Mouse (Mus musculus) forebrain, embryonic 12.5 days (tissue): ENCODE results near the gene Galns. TPM values are rescaled to one million over a fixed set of nuclear protein-coding genes. Genes with fewer than 3 reads are reported as not detected.

Experiments
- ATAC-seq: fragments of 200-750 bp; cut with Nextera tagmentation; 2 replicates; pipeline ENCODE4 v1.8.0; 2017; ENCODE audit warnings: moderate TSS enrichment; ENCODE audit not compliant: low FRiP score
- H3K27ac ChIP-seq: fragments of 300-500 bp; sonication (generic); 2 replicates; pipeline ENCODE4 v1.5.1; 2016; ENCODE audit warnings: mild to moderate bottlenecking
- H3K27me3 ChIP-seq: fragments of 300-500 bp; sonication (generic); 2 replicates; pipeline ENCODE4 v1.6.1; 2016; ENCODE audit warnings: mild to moderate bottlenecking
- H3K36me3 ChIP-seq: fragments of 300-500 bp; sonication (generic); replicated peaks from 2 replicates; pipeline ENCODE4 v1.6.1; 2016; ENCODE audit warnings: mild to moderate bottlenecking
- H3K4me1 ChIP-seq: fragments of 300-500 bp; sonication (generic); 2 replicates; pipeline ENCODE4 v1.6.1; 2016
- H3K4me2 ChIP-seq: fragments of 300-500 bp; sonication (generic); 2 replicates; pipeline ENCODE4 v1.6.1; 2016; ENCODE audit warnings: mild to moderate bottlenecking, moderate library complexity
- H3K4me3 ChIP-seq: fragments of 300-500 bp; sonication (generic); replicated peaks from 2 replicates; pipeline ENCODE4 v1.5.1; 2016; ENCODE audit warnings: mild to moderate bottlenecking
- H3K9ac ChIP-seq: fragments of 300-500 bp; sonication (generic); 2 replicates; pipeline ENCODE4 v1.6.1; 2016; ENCODE audit warnings: mild to moderate bottlenecking
- H3K9me3 ChIP-seq: fragments of 300-500 bp; sonication (generic); 2 replicates; pipeline ENCODE4 v1.6.1; 2016
- WGBS: fragments of 180-500 bp; shearing (Covaris S2); methylation state at CpG from one replicate; pipeline ENCODE4 v1.1.7; 2016; 5-methylcytosine and 5-hydroxymethylcytosine counted together
- microRNA-seq: library from miRNA; unstranded; fragments of <30 nt; microRNA quantifications from one replicate; pipeline ENCODE4, GENCODE M21; 2017
- polyA plus RNA-seq: library from polyadenylated mRNA; unstranded; fragments of >200 nt; fragmentation: Nextera tagmentation; extraction: Ambion mirVana; gene quantifications from 2 replicates; pipeline ENCODE4 v1.2.1, GENCODE M21; 2016

Gene Galns
- polyA plus RNA-seq, 1 experiment from 2014 or later = 4.2 TPM

GRCm38 (mm10) chr8:122546066-122546755 lies 65.1 kb downstream of the Galns start:
- no peak overlapping the region for H3K4me2 ChIP-seq
- no peak overlapping the region for H3K9ac ChIP-seq
- no peaks in the 10 kb centered on the region for H3K36me3 ChIP-seq
- peaks cover 31% of the 10 kb centered on the region for H3K27me3 ChIP-seq
- H3K4me1 ChIP-seq = peaks cover 12% of the 10 kb centered on the region
- no peak overlapping the region for H3K4me3 ChIP-seq
- H3K9me3 ChIP-seq = no peaks in the 10 kb centered on the region
- no peak for ATAC-seq
- H3K27ac ChIP-seq = no peak overlapping the region
- 86% methylated on average over 6 of the region's 7 CpGs for WGBS

GRCm38 (mm10) chr8:122544138-122544537 lies 67.1 kb downstream of the Galns start:
- peaks cover 3% of the 10 kb centered on the region; the same call in 1 of the 2 replicates for H3K4me1 ChIP-seq
- no peak overlapping the region for H3K27ac ChIP-seq
- ATAC-seq = no peak
- H3K9ac ChIP-seq = no peak overlapping the region
- H3K36me3 ChIP-seq = no peaks in the 10 kb centered on the region
- H3K27me3 ChIP-seq = peaks cover 10% of the 10 kb centered on the region
- WGBS = 92% methylated on average over 8 of the region's 8 CpGs
- H3K4me2 ChIP-seq = no peak overlapping the region
- H3K4me3 ChIP-seq = no peak overlapping the region
- H3K9me3 ChIP-seq = no peaks in the 10 kb centered on the region

DNA sequence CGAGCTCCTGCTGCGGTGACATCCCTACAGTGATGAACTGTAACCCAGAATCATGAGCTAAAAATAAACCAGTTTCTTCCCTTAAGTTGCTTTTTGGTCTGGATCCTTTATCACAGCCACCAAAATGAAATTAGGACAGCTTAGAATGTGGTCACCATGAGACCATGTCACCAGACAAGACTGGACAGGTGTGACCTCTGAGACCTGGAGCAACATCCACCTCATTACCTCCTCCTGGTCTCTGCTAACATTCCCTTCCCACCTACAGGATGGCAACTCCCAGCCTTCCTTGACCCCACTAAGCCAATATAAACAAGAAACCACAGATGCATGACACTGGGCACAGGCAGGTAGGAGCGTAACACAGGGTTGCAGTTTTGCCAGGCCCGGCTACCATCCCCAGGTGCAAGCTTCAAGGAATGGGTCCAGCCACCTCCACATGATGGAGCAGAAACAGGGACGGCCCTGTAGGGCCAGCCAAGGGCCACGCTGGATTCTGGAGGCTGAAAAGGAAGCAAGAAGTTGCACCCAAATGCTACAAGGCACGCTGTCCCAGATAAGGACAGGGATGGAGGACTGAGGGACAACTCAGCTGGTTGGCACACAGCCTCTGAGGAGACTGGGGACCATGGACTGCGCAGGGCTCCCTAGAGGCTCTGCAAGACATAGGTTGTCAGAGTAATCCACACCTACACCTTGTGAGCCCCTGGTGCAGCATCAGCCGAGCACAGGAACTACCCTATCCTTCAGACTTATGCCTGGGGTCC lies 72.8 kb downstream of the Galns start:
- H3K4me3 ChIP-seq = no peak overlapping the region
- no peak overlapping the region for H3K9ac ChIP-seq
- no peak for ATAC-seq
- H3K4me1 ChIP-seq = peaks cover 8% of the 10 kb centered on the region; the same call in 1 of the 2 replicates
- no peaks in the 10 kb centered on the region for H3K27me3 ChIP-seq
- no peaks in the 10 kb centered on the region for H3K36me3 ChIP-seq
- H3K4me2 ChIP-seq = no peak overlapping the region
- WGBS = 86% methylated on average over 9 of the region's 9 CpGs
- H3K27ac ChIP-seq = no peak overlapping the region
- no peaks in the 10 kb centered on the region for H3K9me3 ChIP-seq

GRCm38 (mm10) chr8:122537812-122538211 lies 73.5 kb downstream of the Galns start:
- WGBS = 87% methylated on average over 2 of the region's 2 CpGs
- Histone ChIP-seq H3K27ac (no peak overlapping the region), H3K9ac (no peak overlapping the region), H3K4me3 (no peak overlapping the region), H3K36me3 (no peaks in the 10 kb centered on the region), H3K4me2 (no peak overlapping the region), H3K27me3 (no peaks in the 10 kb centered on the region), H3K9me3 (no peaks in the 10 kb centered on the region), H3K4me1 (peaks cover 8% of the 10 kb centered on the region; the same call in 1 of the 2 replicates)
- no peak for ATAC-seq

- no peak overlapping the region for H3K9ac ChIP-seq
- WGBS = 70% methylated on average over 6 of the region's 6 CpGs
Measured at GRCm38 (mm10) chr8:122537033-122537432, 74.2 kb downstream of the Galns start.

DNA sequence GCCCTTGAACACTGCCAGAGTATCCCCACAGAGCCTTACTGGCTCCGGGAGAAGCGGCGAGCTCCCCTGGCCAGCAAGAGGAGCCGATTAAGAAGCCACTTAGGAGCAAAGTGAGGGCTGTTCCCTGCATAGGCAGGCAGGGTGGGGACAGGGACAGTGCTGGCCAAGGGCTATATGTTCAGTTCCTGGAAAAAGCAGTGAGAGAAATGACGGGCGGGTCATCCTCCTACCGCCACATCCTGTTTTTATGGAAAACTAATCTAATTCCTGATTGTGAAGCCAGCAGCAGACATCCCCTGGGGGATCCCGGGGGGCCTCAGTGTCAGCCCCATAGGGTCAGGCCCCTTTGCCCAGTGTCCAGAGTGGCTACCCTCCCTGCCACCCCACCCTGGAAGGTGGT lies 80.0 kb downstream of the Galns start:
- no peaks in the 10 kb centered on the region for H3K4me1 ChIP-seq
- no peak overlapping the region for H3K4me3 ChIP-seq
- no peak overlapping the region for H3K4me2 ChIP-seq
- H3K27ac ChIP-seq = no peak overlapping the region
- WGBS = 87% methylated on average over 8 of the region's 8 CpGs
- H3K36me3 ChIP-seq = no peaks in the 10 kb centered on the region
- no peak overlapping the region for H3K9ac ChIP-seq
- H3K9me3 ChIP-seq = no peaks in the 10 kb centered on the region
- H3K27me3 ChIP-seq = peaks cover 6% of the 10 kb centered on the region; the same call in 1 of the 2 replicates
- ATAC-seq = no peak

More at GRCm38 (mm10) chr8:122537033-122537432, 74.2 kb downstream of the Galns start:
- Histone ChIP-seq H3K27ac (no peak overlapping the region), H3K36me3 (no peaks in the 10 kb centered on the region), H3K9me3 (no peaks in the 10 kb centered on the region), H3K27me3 (no peaks in the 10 kb centered on the region), H3K4me1 (peaks cover 8% of the 10 kb centered on the region; the same call in 1 of the 2 replicates), H3K4me3 (no peak overlapping the region), H3K4me2 (no peak overlapping the region)
- ATAC-seq = no peak

DNA sequence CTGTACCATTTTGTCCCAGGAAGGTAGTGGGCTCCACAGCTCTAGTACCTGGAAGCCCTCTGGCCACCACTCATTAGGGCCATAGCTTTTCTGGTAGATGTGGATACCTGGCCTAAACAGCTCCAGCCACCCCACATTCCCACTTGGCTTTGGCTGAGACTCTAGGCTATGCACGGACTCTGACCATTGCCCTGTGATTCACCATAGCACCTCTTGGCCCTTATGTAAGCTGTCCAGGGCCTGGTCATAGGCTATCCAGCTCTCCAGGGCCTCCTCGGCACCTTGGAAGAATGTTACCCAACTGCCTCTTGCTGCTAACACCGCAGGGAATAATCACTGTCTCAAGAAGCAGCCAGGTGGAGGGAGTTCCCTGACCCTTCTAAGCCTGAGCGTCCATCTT lies 82.1 kb downstream of the Galns start:
- Histone ChIP-seq H3K27me3 (peaks cover 25% of the 10 kb centered on the region), H3K4me2 (no peak overlapping the region), H3K9ac (no peak overlapping the region), H3K4me3 (no peak overlapping the region), H3K4me1 (peaks cover 10% of the 10 kb centered on the region), H3K27ac (no peak overlapping the region), H3K36me3 (no peaks in the 10 kb centered on the region), H3K9me3 (no peaks in the 10 kb centered on the region)
- 91% methylated on average over 4 of the region's 4 CpGs for WGBS
- ATAC-seq = no peak

Small RNA genes lying within 50 kb of the gene (microRNA-seq; reads per million reads assigned to microRNA genes)
- not detected for gene Mir6396

Other genes with a start within 250 kb of the Galns start
- gene Zc3h18, start 234.9 kb downstream of the Galns start, polyA plus RNA-seq = 71.8 and 75.5 TPM in 2 replicates
- not detected in 2 replicates for gene Il17c, start 189.4 kb downstream of the Galns start, polyA plus RNA-seq
- 37.8 and 42.6 TPM in 2 replicates for gene Cyba, start 178.5 kb downstream of the Galns start, polyA plus RNA-seq
- 39.3 and 42.6 TPM in 2 replicates for gene Mvd, start 168.0 kb downstream of the Galns start, polyA plus RNA-seq
- gene Snai3, start 150.7 kb downstream of the Galns start, polyA plus RNA-seq = 0.15 TPM in 1 of 2 replicates, not detected in the other
- 35.1 and 35.4 TPM in 2 replicates for gene Rnf166, start 135.4 kb downstream of the Galns start, polyA plus RNA-seq
- 79.6 and 83.2 TPM in 2 replicates for gene Ctu2, start 135.3 kb downstream of the Galns start, polyA plus RNA-seq
- 4.7 and 4.9 TPM in 2 replicates for gene Piezo1, start 60.1 kb downstream of the Galns start, polyA plus RNA-seq
- gene Cdt1, start 43.4 kb downstream of the Galns start, polyA plus RNA-seq = 43.7 and 46.0 TPM in 2 replicates
- 170 and 188 TPM in 2 replicates for gene Aprt, start 34.6 kb downstream of the Galns start, polyA plus RNA-seq
- gene Trappc2l, start 177 bp upstream of the Galns start, polyA plus RNA-seq = 42.2 and 44.2 TPM in 2 replicates
- not detected in 2 replicates for gene Pabpn1l, start 11.3 kb upstream of the Galns start, polyA plus RNA-seq
- gene Cbfa2t3, start 87.6 kb upstream of the Galns start, polyA plus RNA-seq = 12.2 and 12.4 TPM in 2 replicates
- gene Acsf3, start 164.0 kb upstream of the Galns start, polyA plus RNA-seq = 16.1 and 17.3 TPM in 2 replicates
- 0.51 and 0.73 TPM in 2 replicates for gene Cdh15, start 236.5 kb upstream of the Galns start, polyA plus RNA-seq